Mouse (Mus musculus) left cerebral cortex, postnatal 14 days (tissue): Measurements from ENCODE around the gene Dynll2. TPM values are rescaled to one million over a fixed set of nuclear protein-coding genes. Genes with fewer than 3 reads are reported as not detected.

Source experiments
- DNase-seq, 2 experiments: peaks; one replicate each; pipeline ENCODE4 v3.0.0; 2021 to 2022; ENCODE audit warnings: low spot score in 2 of 2, mixed read lengths in 1 of 2
- intact Hi-C: fragments of 180-260 bp; cut with DNase I; formaldehyde crosslinking; loops from one replicate; pipeline ENCODE4 v1.15.1; 2025
- total RNA-seq, 2 experiments: library from RNA; stranded (reverse); gene quantifications; 2 replicates each; pipeline ENCODE4 v1.2.3; 2021

Dynll2 gene
- total RNA-seq, 2 experiments from 2014 or later, result 424 to 478 TPM

GRCm38 (mm10) chr11:87949990-87950389 lies 37.3 kb downstream of the Dynll2 start:
- intact Hi-C loops, result loop anchor here (10.0 kb wide), 1 partner anchor 145 kb away; no protein-coding TSS in a partner anchor

GRCm38 (mm10) chr11:87935467-87935866 lies 51.9 kb downstream of the Dynll2 start:
- no peak for DNase-seq
- intact Hi-C loops, result no loop called here

More at GRCm38 (mm10) chr11:87949990-87950389, 37.3 kb downstream of the Dynll2 start:
- DNase-seq, result peak in 1 of 2 experiments; percentile 23

- DNase-seq, result no peak
- intact Hi-C loops, result no loop called here
Measured at GRCm38 (mm10) chr11:87933731-87934130, 53.6 kb downstream of the Dynll2 start.

DNA sequence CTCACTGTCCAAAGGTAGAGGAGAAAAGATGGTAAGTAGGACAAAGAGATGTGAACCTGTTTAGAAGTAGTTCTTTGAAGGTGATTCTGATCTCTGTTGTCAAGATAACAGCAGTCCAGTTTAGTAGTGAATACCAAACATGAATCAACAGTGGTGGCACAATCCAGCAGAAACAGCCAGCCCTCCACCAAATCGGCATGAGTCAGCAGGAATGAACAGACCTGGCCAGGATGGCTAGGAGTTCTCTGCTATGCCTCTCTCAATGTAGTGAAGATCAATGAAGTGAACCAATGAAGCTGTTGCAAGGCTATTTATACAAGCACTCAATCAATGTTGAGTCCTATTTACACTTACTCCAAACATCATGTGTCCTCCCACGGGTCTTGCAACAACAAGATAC lies 57.0 kb downstream of the Dynll2 start:
- intact Hi-C loops, result no loop called here
- no peak for DNase-seq

Other genes starting within 250 kb of the Dynll2 start
- 10 to 100 TPM; 60.6 to 67.6 TPM for gene Supt4a, start 250.0 kb downstream of the Dynll2 start, total RNA-seq
- 100 to 1,000 TPM; 154 to 162 TPM for gene Tspoap1, start 227.0 kb downstream of the Dynll2 start, total RNA-seq
- gene Mpo, start 194.0 kb downstream of the Dynll2 start, total RNA-seq, result not detected
- under 1 TPM; 0.36 to 0.68 TPM for gene Lpo, start 159.2 kb downstream of the Dynll2 start, total RNA-seq
- 1 to 10 TPM; 5.3 to 5.6 TPM for gene Mks1, start 134.3 kb downstream of the Dynll2 start, total RNA-seq
- gene Epx, start 112.0 kb downstream of the Dynll2 start, total RNA-seq, result under 1 TPM; 0.13 to 0.55 TPM
- gene Olfr462, start 95.3 kb downstream of the Dynll2 start, total RNA-seq, result not detected
- gene Olfr463, start 90.1 kb downstream of the Dynll2 start, total RNA-seq, result not detected
- gene Olfr464, start 66.6 kb downstream of the Dynll2 start, total RNA-seq, result 1 to 10 TPM in 1 of 2 experiments, under 1 TPM in 1; 0.66 to 1.3 TPM
- gene Srsf1, start 59.8 kb upstream of the Dynll2 start, total RNA-seq, result 100 to 1,000 TPM; 171 to 177 TPM
- 10 to 100 TPM; 24.4 to 25.3 TPM for gene Vezf1, start 80.7 kb upstream of the Dynll2 start, total RNA-seq
- gene Cuedc1, start 110.5 kb upstream of the Dynll2 start, total RNA-seq, result 10 to 100 TPM; 28.2 TPM
- 10 to 100 TPM; 68.6 to 75.4 TPM for gene Mrps23, start 216.9 kb upstream of the Dynll2 start, total RNA-seq